Mouse (Mus musculus): Measurements from ENCODE around the gene Htr6. TPM values are rescaled to one million over a fixed set of nuclear protein-coding genes. Genes with fewer than 3 reads are reported as not detected.

Gene Htr6
- polyA plus RNA-seq, 3 experiments from 2014 or later, result not detected

DNA sequence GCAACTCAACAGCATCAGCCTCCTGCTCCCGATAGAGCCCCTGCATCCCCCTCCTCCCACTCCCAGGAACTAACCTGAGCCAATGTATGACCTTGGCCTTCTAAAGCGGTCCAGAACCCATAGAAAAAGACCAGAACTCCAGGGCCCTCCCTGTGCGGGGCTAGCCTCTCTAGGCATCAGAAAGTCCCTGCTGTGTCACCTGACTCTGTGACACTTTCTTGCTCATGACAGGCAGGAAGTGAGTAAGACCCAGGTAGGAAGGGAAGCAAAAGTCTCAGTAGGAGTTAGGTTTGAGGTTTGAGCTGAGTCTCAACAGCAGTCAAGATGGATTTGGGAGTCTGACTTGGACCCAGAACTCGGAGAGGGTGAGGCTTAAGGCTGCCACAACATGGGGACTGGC, 11.6 kb upstream of the Htr6 start:
- ATAC-seq, result peak; percentile 88

DNA sequence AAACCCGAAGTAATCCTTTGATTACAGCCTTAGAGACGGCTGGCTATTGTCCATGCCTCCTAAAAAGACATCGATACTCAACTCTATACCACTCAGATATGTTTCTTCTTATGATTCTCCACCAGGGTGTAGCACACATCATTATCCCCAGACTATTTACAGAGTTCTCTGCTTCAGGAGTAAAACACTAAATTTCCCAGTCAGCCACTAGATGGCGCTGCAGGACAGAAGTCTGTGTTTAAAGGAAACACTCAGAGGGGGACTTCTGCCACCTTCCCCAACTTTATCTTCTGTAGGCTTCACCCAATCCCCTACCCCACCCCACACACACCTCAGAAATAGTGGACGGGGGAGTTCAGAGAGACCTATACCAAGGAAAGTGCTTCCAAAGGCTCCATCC, 10.7 kb upstream of the Htr6 start:
- peak; percentile 60 for ATAC-seq

DNA sequence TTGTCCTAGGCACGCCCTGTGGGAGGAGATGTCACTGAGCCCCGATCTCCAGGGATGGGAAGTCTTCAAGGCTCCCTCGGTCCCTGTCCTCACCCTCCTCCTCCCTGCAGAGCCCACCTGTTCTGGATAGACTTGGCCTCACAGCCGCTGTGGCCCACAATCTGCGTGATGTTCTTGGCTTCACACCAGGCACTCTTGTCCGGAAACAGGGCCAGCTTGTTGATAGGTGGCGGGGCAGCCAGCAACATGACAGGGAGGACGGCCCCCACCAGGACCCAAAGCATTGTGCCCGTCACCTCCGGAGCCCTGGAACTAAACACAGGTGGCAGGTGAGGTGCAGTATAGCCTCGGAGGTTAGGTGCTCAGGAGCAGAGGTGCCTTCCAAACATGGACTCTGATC, 10.0 kb upstream of the Htr6 start:
- ATAC-seq, result no peak

DNA sequence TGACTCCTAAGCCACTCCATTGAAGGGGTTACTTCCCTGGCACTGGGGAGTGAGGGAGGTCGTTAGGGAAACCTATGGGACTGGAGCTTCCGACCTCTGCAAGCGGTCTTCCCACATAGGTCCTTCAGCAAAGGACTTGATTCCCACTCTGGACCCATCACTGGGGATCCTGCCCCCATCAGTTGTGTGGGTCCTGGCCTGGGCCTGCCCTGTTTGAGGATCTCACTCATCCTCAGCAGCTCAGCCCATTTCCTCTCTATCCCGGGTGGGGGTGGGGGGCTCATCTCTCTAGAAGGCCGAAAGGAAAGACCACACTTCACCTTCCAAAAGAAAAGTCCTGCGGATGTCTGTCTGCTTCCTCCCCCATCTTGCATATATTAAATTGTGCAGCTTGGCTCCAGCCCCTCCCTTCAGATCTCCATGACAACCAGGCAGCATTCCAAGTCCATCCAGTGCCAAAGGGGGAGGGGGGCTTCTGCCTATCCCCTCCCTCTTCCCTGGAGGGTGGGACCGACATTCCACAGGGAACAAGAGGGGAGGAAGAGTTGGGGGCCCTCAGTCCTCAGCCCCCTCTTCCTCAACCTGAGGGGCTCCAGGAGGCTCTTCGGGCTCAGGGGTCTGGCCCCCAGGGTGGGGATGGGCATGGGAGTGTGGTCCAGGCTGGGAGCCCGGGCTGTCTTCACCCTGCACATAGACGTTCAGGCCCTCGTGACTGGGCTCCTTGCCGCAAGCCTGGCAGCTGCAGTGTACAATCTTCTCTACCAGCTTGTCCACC, 7.6 kb upstream of the Htr6 start:
- ATAC-seq, result no peak

DNA sequence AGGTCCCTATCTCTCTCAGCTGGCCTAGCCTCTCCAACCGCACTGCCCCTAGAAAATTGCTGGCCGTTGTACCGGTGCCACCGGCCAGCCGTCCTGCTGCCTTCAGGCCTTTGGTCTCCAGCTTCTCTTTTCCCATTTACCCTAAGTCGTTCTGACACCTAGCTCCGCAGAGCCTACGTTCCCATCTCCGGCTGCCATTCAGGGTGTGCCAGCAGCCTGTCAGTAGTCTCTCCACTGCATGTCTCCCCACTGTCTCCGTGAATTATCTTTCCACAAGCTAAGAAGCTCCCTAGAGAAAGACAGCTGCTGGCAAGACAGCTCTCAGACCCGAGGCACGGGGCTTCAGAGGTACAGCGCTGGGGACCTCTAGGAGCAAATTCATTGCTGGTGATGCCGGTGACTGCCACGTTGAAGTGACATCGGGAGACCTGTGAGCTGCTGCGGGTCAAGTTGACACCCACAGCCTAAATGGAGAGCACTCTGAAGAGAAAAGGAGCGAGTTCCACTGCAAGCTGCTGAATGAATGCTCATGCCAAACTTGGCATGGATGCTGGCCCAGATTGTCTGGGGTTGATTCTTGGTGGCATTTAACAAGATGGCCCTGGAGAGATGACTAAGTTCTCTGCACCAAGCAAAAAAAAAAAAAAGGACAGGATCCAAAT, 6.0 kb upstream of the Htr6 start:
- no peak for ATAC-seq

DNA sequence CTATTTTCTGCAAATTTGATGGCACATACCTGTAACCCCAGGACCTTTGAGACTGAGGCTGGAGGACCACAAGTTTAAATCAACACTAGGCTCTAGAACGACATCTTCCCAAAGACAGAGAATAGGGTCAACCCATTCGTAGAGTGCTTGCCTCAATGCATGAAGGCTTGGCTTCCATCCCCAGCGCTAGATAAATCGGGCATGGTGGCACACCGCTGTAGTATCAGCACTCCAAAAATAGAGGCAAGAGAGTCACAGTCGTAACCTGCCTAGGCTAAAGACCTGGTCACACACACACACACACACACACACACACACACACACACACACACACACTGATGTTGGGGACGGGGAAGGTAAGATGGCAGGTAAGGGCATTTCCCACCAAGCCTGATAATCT, 4.9 kb upstream of the Htr6 start:
- no peak for ATAC-seq

DNA sequence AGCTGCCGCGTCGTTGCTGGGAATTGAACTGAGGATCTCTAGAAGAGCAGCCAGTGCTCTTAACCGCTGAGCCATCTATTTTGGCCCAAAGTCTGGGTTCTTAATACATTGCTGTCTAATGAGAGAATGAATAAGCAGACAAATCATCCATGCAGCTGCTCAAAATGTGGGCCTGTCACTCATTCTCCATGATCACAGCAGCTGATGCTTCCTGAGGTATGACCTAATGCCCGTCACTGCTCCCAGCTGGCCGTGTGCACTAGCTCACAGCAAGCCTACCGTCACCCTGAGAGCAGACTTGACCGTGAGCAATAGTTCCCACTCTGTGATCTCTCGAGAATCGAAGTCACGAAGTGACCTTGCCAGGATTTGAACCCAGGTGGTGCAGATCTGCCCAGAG, 4.1 kb upstream of the Htr6 start:
- no peak for ATAC-seq

DNA sequence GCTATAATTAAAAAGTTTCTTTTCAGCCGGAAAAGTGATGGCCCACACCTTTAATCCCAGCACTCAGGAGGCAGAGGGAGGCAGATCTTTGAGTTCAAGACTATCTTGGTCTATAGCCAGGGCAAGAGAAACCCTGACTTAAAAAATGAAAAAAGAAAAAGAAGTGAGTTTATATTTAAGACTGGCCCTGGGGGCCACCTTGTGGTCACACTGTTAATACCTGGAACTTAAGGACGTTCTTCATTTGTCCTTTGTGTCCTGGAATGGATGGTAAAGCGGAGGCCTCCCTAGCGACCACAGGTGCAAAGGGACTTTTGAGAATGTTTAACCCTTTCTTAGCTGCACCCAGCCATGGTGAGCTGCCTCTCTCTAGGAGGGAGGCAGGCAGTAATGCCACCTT, 3.4 kb upstream of the Htr6 start:
- no peak for ATAC-seq

DNA sequence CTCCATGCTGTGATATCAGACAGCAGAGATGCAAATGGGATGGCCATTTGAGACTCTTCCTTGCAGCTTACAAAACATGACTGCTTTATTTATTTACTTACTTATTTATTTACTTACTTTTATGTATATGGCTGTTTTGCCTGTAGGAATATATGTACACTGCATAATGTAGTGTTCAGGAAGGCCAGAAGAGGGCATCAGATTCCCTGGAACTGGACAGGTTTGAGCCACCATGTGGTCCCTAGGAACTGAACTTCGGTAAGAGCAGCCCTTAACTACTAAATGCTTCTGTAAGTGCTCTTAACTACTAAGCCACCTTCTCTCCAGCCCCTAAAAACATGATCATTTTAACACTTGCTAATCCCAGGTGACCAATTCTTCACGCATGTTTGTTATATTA, 2.9 kb upstream of the Htr6 start:
- ATAC-seq, result no peak

DNA sequence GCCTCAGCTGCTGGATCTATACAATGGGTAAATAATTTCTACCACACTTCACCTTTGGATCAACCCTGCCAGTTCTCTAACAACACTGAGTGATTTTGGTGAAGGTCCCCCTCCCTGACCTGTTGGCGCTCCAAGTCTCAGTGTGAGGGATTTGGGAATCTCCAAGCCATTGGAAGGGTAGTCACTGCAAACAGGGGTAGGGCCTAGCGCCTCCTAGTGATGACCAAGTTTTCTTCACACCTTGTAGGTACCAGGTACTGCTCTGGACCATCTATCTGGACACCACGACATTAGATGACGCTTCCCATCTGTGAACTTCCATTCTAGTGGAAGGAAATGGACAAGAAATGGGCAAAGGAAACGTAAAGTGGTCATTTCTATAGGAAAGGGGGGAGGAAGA, 545 bp upstream of the Htr6 start:
- ATAC-seq, result no peak

DNA sequence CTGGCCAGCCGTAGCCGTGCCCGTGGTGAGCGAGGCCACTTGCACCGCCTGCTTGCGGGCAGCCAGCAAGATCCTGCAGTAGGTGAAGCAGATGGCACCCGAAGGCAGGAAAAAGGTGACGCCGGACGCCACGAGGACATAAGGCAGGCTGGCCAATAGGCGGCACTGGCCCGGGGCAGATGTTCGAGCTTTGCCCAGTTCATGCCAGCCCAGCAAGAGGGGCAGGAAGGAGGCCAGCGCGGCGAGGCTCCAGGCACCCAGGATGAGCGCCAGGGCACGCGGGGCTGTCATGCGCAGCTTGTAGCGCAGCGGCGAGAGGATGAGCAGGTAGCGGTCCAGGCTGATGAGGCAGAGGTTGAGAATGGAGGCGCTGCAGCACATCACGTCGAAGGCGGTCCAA, 1.3 kb downstream of the Htr6 start:
- ATAC-seq, result no peak

DNA sequence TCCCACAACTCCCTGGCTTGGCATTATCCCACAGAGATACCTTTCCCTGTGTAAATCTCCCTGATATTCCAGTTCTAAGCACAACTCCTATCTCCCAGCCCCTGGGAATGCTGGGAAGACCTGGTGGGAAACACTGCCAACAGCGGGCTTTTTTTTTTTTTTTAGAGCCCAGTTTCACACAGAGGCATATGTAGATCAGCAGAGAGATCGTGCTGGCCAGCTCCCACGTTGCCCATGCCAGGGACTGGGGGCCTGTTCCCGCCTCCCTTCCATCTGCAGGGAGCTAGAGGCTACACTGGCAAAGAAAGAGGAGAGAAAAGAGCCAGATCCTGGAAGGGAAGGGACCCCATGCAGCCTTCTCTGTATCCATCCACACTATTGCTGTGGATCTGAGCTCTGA, 7.1 kb downstream of the Htr6 start:
- no peak for ATAC-seq

DNA sequence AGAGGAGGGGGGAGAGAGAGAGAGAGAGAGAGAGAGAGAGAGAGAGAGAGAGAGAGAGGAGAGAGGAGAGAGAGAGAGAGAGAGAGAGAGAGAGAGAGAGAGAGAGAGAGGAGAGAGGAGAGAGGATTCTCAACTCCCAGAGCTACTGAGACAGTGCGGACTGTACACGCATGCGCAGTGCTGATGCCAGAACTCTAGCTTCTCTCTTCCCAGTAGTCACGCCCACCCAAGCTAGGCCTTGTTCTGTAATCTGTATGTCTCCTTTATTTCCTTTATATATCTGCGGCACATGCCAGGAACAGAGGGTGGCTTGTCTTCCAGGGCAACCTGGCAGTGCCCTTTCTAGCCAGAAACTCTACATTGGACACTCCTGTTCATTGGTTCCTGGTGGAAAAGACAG, 10.5 kb downstream of the Htr6 start:
- ATAC-seq, result no peak

DNA sequence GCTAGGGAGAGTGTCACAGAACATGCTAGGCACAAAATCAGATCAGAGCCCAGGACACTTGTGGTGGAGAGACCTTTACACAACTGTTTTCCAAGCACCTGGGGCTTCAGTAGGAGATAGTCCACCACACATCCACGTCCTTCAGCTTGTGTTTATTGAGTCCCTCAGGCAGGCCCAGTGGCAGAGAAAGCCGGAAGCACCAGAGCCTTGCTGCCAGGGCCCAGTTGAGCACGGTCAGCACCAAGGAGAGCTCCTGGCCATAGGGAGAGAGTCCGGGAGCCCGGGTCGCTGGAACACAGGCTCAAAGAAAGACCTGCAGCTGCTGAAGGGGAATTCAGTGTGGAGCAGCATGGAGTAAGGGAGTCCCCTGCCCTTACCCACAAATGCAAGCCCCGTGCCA, 15.8 kb downstream of the Htr6 start:
- no peak for ATAC-seq

DNA sequence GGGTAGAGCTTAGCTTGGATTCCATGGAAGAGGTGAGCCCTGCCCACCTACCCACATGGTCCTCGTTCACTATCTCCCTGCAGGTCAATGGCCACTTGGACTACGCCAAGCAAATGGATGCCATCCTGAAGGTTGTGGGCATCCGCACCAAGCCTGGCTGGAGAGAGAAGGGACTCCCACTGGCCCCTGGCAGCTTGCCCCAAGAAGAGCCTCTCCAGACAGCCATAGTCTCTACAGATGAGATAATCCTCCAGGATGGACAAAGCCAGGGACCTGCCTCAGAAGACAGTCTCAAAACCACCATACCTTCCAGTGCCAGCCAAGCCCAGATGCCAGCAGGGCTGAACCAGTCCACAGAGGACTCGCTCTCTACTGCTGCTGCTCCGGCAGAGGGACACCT, 17.3 kb downstream of the Htr6 start:
- ATAC-seq, result no peak

DNA sequence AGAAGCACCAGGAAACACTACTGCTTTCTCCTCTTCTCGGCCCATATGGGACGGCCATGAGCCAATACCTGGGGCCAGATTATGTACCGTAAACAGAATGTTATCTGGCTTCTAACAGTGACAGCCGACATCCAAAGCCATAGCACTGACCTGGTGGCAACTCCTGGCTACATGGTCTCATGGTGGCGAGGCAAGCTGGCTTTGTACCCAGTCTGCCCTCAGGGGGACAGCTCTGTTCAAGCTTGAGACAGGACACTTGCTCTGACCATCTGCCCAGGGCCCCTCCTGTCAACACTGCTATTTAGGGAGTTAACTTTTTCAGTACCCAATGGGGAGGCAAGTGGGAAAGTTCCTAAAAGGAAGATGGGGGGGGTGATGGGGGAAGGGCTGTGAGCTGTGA, 18.1 kb downstream of the Htr6 start:
- no peak for ATAC-seq

DNA sequence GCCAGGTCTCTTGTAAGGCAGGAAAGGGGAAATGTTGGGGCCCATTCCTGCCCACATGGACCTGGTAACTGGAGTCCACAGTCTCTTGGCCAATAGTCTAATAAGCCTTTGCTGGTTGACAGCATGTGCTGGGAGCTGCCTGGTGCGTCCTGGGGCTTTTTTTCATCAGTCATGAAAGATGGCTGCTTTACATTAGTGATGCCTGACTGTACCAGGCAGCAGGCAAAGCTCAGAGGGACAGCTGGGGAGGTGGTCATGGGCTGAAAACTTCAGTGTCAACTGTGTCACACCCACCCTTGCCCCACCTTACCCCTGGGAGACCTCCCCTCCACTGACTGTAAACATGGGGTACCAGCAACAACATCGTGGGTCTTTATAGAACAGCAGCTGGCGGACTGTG, 19.6 kb downstream of the Htr6 start:
- ATAC-seq, result no peak

DNA sequence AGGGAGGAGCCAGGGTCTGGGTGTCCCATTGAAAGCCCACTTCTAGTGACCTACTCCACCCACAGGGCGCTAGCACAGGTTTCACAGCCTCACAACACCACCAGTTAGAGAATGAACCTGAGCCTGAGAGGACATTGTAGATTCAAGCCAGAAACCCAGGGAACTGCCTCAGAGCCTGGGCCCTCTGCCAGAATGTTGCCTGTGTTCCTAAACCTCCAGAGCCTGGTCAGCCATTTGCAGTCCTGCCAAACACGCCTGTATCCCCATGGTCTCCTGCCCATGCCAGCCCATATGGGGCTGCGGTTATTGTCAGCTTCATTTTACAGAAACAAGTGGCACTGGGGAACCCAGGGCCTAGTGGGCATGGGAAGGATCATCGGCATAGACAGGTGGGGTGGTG, 20.0 kb downstream of the Htr6 start:
- ATAC-seq, result no peak

DNA sequence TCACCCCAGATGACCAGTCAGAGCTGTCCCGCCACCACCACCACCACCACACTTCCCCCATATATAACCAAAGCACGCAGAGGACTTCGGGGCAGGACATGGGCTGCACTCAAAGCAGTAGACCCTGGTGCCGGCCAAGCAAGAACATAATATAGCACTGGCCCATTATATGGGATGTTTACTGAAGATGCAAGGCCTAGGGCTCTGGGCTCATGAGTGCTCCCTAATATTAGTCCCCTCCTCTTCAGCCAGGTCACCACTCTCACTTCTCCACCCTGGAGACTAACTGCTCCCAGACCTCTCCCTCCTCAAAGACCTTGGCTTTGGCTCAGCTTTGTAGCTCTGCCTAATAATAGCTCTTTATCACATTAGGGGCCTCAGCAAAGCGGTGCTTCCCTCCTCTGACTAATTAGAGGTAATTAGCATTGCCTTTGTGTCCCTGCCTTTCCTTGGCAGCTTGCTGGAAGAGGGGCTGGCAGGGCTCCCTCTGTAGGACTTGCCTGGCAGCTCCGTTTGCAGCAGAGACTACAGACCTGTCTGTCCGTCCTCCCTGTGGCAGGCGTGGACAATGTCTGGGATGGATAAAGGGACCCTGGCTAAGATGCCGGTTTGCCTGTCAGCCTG, 21.0 kb downstream of the Htr6 start:
- ATAC-seq, result no peak

DNA sequence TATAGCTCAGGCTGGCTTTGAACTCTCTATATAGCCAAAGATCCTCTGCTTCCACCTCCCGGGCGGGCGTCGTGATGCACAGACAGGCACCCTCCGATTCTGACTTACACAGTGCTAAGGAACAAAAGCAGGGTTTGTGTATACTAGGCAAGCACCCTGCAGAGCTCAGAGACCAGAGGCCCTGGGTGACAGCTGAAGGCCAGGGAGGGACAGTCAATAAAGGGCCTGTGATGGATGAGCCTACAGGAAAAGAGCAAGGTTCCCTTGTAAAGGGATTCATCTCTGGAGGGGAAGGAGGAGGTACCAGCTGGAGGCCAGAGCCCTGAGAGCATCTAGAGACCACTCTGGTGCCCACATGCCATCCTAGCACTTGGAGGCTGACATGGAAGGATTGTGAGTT, 22.0 kb downstream of the Htr6 start:
- no peak for ATAC-seq

DNA sequence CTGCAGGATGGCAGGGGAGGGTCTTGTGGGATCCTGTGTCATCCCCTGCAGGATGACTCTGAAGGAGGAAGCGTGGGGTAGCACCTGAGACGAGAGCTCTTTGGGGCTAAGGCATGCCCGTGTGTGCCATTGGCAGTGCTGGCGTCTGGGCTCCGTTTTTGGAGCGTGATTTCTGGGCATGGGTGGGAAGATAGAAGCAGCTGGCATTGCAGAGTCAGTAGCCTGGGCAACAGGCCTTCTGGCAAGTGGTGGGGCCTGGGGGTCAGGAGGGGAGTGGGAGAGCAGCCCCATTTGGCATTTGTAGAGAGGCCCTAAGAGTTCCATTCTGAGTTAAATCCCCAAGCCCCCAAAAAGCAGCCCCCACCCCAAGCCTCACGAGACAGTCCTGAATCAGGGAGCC, 22.6 kb downstream of the Htr6 start:
- no peak for ATAC-seq

DNA sequence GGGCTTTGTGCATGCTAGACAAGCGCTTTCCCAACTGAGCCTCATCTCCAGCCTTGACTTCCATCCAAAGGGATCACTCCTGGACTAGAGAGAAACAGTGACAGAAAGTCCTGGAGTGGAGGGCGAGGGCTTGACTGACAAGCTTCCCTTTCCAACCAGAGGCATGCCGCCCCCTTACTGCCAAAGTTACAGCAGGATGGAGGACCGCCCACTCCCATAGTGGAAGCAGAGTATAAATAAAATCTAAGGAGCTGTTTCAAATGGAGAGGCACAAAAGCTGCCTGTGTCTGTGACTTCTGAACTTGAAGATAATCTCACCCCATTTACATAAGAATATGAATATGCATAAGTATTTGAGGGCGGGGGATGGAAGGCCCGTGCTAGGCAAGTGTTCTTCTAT, 26.9 kb downstream of the Htr6 start:
- ATAC-seq, result no peak

DNA sequence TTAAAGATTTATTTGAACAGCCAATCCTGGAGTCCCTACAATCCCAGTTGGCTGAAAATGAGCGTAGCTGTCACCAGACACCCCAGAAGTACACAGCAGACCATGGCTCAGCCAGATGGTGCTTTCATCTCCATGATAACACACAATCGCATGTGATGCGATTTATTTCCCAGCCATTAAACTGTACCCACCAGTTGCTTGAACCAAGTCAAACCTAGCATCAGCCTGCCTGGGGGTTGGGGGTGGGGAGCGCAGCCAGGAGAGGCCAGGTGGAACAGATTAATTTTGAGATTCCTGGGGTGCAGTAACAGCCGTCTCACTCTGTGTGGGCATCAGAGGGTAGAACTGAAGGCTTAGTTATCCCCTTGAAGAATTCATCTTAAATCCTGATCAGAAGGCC, 29.0 kb downstream of the Htr6 start:
- no peak for ATAC-seq

DNA sequence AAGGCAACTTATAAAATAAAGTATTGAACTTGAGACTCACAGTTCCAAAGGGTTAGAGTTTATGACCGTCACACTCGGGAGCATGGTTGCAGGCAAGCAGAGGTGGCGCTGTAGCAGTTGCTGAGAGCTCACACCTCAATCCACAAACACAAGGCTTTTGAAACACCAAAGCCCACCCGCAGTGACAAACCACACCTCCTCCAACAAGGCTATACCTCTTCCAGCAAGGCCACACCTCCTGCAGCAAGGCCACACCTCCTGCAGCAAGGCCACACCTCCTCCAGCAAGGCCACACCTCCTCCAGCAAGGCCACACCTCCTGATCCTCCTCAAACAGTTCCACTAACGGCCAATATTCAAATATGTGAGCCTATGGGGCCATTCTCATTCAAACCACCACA, 30.8 kb downstream of the Htr6 start:
- ATAC-seq, result no peak

All from inflammation-experienced regulatory T-cells, adult 6 months (primary cell).